Mouse (Mus musculus): Measurements from ENCODE around the gene Trpv6. TPM values are rescaled to one million over a fixed set of nuclear protein-coding genes. Genes with fewer than 3 reads are reported as not detected.

The Trpv6 gene
- polyA plus RNA-seq, 1 experiment, result 0.25 TPM

DNA sequence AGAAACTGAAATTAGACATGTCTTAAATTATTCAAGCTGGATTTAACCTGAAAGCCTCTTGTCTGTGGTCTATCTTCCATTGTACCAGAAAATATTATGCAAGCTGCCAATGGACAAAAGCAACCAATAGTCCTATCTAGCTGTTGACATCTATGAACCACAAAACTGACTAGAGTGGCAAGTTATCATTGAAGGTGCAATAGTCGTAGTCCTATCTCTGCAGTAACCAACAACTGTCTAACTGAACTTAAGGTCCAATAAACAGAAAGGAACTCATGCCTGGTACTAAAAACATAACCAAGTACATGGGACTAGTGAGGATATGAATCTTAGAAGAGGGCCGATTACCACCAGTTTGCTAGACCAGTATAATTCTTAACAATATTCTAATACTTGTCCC, 40.3 kb upstream of the Trpv6 start:
- Histone ChIP-seq H3K79me2 (ENCODE audit: control insufficient read depth, insufficient read depth) (no peaks in the 10 kb centered on the region), H3K27me3 (ENCODE audit: control insufficient read depth, insufficient read depth, insufficient read length) (no peaks in the 10 kb centered on the region), H3K36me3 (ENCODE audit: control insufficient read depth, insufficient read depth) (no peaks in the 10 kb centered on the region), H3K4me2 (ENCODE audit: low read depth) (no peak overlapping the region), H3K4me3 (no peak overlapping the region), H3ac (ENCODE audit: control insufficient read depth, insufficient read length) (no peak overlapping the region)
- TF ChIP-seq POLR2AphosphoS2 (IDR thresholded peaks at IDR 0.05; ENCODE audit: insufficient read length, low read depth) (no peak), REST (IDR thresholded peaks at IDR 0.05; ENCODE audit: insufficient read depth, insufficient read length) (no peak)

DNA sequence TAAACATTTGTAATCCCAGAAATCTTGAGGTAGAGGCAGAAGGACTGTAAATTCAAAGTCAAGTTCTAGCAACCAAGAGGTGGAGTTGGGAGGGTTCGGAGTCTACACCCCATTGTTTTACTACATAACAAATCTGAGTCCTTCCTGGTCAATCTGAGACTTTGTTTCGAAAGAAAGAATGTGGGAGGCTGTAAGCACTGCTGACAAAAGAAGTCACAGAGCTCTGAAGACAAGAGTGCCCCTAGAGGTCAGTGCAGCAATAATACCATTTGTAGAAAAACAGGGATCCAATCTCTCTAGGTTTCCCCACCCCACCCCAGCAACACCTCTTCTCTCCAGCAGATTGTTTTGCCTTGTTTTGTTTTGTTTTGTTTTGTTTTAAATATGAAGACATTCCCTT, 26.1 kb upstream of the Trpv6 start:
- peaks cover 5% of the 10 kb centered on the region for H3K27me3 ChIP-seq (ENCODE audit: control insufficient read depth, insufficient read depth, insufficient read length)
- no peaks in the 10 kb centered on the region for H3K36me3 ChIP-seq (ENCODE audit: control insufficient read depth, insufficient read depth)
- no peak overlapping the region for H3ac ChIP-seq (ENCODE audit: control insufficient read depth, insufficient read length)
- H3K4me2 ChIP-seq (ENCODE audit: low read depth), result no peak overlapping the region
- TF ChIP-seq POLR2A (IDR thresholded peaks at IDR 0.05; ENCODE audit: insufficient read length, low read depth) (no peak), REST (IDR thresholded peaks at IDR 0.05; ENCODE audit: insufficient read depth, insufficient read length) (no peak), POLR2AphosphoS2 (IDR thresholded peaks at IDR 0.05; ENCODE audit: insufficient read length, low read depth) (no peak), E2F4 (IDR thresholded peaks at IDR 0.05; ENCODE audit: insufficient read depth) (no peak), MAX (IDR thresholded peaks at IDR 0.05; ENCODE audit: low read depth) (no peak), TCF12 (IDR thresholded peaks at IDR 0.05; ENCODE audit: insufficient read depth, poor library complexity, severe bottlenecking) (no peak), MYOG (IDR thresholded peaks at IDR 0.05; ENCODE audit: control insufficient read depth in 1 of 3, insufficient read depth in 1 of 3, insufficient read length in 2 of 3, low read depth in 2 of 3) (no peak), CEBPB (IDR thresholded peaks at IDR 0.05; ENCODE audit: insufficient read depth, poor library complexity, severe bottlenecking) (no peak), MYOD1 (IDR thresholded peaks at IDR 0.05; ENCODE audit: control insufficient read depth in 1 of 3, insufficient read length in 2 of 3, low read depth in 2 of 3) (no peak), SRF (IDR thresholded peaks at IDR 0.05; ENCODE audit: control insufficient read depth, insufficient read length, low read depth) (no peak), TCF3 (IDR thresholded peaks at IDR 0.05; ENCODE audit: insufficient read length, low read depth) (no peak), USF1 (IDR thresholded peaks at IDR 0.05; ENCODE audit: low read depth) (no peak)
- no peaks in the 10 kb centered on the region for H3K79me2 ChIP-seq (ENCODE audit: control insufficient read depth, insufficient read depth)
- no peak overlapping the region for H3K4me3 ChIP-seq

DNA sequence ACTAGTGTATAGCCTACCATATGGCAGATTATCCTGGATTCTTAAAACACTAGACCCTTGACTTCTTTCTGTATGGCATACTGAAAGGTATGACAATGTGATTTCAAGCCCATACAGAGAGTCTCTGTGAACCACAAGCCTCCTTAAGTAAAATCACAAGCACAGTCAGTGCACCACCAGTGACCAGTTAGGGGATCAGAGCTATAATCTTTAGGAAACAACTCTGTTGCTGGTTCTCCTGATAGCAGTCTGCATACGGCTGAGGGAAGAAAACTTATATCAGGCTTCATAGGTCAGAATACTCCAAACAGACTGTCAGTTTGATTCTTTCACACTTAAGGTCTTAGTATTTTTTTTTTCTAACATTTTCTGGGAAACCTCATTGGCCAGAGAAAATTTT, 22.3 kb upstream of the Trpv6 start:
- no peaks in the 10 kb centered on the region for H3K27me3 ChIP-seq (ENCODE audit: control insufficient read depth, insufficient read depth, insufficient read length)
- no peaks in the 10 kb centered on the region for H3K79me2 ChIP-seq (ENCODE audit: control insufficient read depth, insufficient read depth)
- H3K36me3 ChIP-seq (ENCODE audit: control insufficient read depth, insufficient read depth), result no peaks in the 10 kb centered on the region
- H3K4me3 ChIP-seq, result no peak overlapping the region
- no peak for TF ChIP-seq TCF3 (IDR thresholded peaks at IDR 0.05; ENCODE audit: insufficient read length, low read depth)
- TF ChIP-seq CEBPB (IDR thresholded peaks at IDR 0.05; ENCODE audit: insufficient read depth, poor library complexity, severe bottlenecking), result no peak
- no peak for TF ChIP-seq POLR2A (IDR thresholded peaks at IDR 0.05; ENCODE audit: insufficient read length, low read depth)
- no peak overlapping the region for H3K4me2 ChIP-seq (ENCODE audit: low read depth)
- no peak overlapping the region for H3ac ChIP-seq (ENCODE audit: control insufficient read depth, insufficient read length)

DNA sequence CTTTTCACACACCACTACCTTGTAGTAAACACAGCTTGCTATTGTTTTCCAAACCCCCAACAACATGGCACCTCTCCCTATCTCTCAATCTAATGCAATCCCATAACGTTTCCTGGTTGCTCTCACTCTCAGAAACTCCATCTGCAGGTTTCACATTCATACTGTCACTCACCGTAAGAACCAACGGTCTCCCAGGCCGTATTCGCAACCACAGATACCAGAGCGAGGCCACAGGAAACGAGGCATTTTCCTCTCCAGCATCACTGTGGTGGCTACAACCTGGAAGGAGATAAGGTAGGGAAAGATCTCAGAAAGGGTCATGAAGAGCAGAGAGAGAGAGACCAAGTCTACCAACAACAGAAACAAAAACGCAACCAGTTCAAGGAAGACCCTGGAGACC, 18.4 kb upstream of the Trpv6 start:
- Histone ChIP-seq H3K4me3 (no peak overlapping the region), H3K36me3 (ENCODE audit: control insufficient read depth, insufficient read depth) (no peaks in the 10 kb centered on the region), H3K4me2 (ENCODE audit: low read depth) (no peak overlapping the region), H3ac (ENCODE audit: control insufficient read depth, insufficient read length) (no peak overlapping the region), H3K79me2 (ENCODE audit: control insufficient read depth, insufficient read depth) (no peaks in the 10 kb centered on the region), H3K27me3 (ENCODE audit: control insufficient read depth, insufficient read depth, insufficient read length) (no peaks in the 10 kb centered on the region)
- TF ChIP-seq SRF (IDR thresholded peaks at IDR 0.05; ENCODE audit: control insufficient read depth, insufficient read length, low read depth) (no peak), REST (IDR thresholded peaks at IDR 0.05; ENCODE audit: insufficient read depth, insufficient read length) (no peak), POLR2AphosphoS2 (IDR thresholded peaks at IDR 0.05; ENCODE audit: insufficient read length, low read depth) (no peak), MYOD1 (IDR thresholded peaks at IDR 0.05; ENCODE audit: control insufficient read depth in 1 of 3, insufficient read length in 2 of 3, low read depth in 2 of 3) (no peak), TCF3 (IDR thresholded peaks at IDR 0.05; ENCODE audit: insufficient read length, low read depth) (no peak), CEBPB (IDR thresholded peaks at IDR 0.05; ENCODE audit: insufficient read depth, poor library complexity, severe bottlenecking) (no peak), MAX (IDR thresholded peaks at IDR 0.05; ENCODE audit: low read depth) (no peak), POLR2A (IDR thresholded peaks at IDR 0.05; ENCODE audit: insufficient read length, low read depth) (no peak), TCF12 (IDR thresholded peaks at IDR 0.05; ENCODE audit: insufficient read depth, poor library complexity, severe bottlenecking) (no peak), MYOG (IDR thresholded peaks at IDR 0.05; ENCODE audit: control insufficient read depth in 1 of 3, insufficient read depth in 1 of 3, insufficient read length in 2 of 3, low read depth in 2 of 3) (no peak), E2F4 (IDR thresholded peaks at IDR 0.05; ENCODE audit: insufficient read depth) (no peak), USF1 (IDR thresholded peaks at IDR 0.05; ENCODE audit: low read depth) (no peak)

DNA sequence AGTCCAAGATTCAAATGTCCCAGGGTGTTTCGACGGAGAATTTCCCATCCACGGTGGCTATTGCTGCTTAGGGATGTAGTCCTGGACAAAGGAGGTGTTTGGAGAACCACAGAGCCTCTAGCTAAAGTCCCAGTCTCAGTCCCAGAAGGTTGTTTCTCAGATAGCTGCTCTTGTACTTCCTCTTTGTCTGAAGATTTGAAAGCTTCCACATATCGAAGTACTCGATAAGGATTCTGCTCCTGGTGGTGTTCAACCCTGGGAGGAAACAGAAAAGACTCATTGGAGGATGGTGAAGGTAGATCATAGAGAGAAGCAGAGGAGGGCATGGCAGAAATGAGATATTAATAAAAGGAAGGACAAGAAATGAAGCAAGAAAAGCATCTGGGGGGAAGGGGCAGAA, 17.0 kb upstream of the Trpv6 start:
- H3K36me3 ChIP-seq (ENCODE audit: control insufficient read depth, insufficient read depth), result no peaks in the 10 kb centered on the region

More for the DNA sequence above, 17.0 kb upstream of the Trpv6 start:
- no peaks in the 10 kb centered on the region for H3K27me3 ChIP-seq (ENCODE audit: control insufficient read depth, insufficient read depth, insufficient read length)
- no peak for TF ChIP-seq SRF (IDR thresholded peaks at IDR 0.05; ENCODE audit: control insufficient read depth, insufficient read length, low read depth)
- no peak for TF ChIP-seq REST (IDR thresholded peaks at IDR 0.05; ENCODE audit: insufficient read depth, insufficient read length)
- TF ChIP-seq POLR2AphosphoS2 (IDR thresholded peaks at IDR 0.05; ENCODE audit: insufficient read length, low read depth), result no peak
- no peak for TF ChIP-seq MAX (IDR thresholded peaks at IDR 0.05; ENCODE audit: low read depth)
- no peak for TF ChIP-seq TCF12 (IDR thresholded peaks at IDR 0.05; ENCODE audit: insufficient read depth, poor library complexity, severe bottlenecking)
- TF ChIP-seq POLR2A (IDR thresholded peaks at IDR 0.05; ENCODE audit: insufficient read length, low read depth), result no peak
- no peak for TF ChIP-seq TCF3 (IDR thresholded peaks at IDR 0.05; ENCODE audit: insufficient read length, low read depth)
- TF ChIP-seq CEBPB (IDR thresholded peaks at IDR 0.05; ENCODE audit: insufficient read depth, poor library complexity, severe bottlenecking), result no peak
- no peak for TF ChIP-seq E2F4 (IDR thresholded peaks at IDR 0.05; ENCODE audit: insufficient read depth)
- TF ChIP-seq USF1 (IDR thresholded peaks at IDR 0.05; ENCODE audit: low read depth), result no peak
- TF ChIP-seq MYOD1 (IDR thresholded peaks at IDR 0.05; ENCODE audit: control insufficient read depth in 1 of 3, insufficient read length in 2 of 3, low read depth in 2 of 3), result no peak
- no peak for TF ChIP-seq MYOG (IDR thresholded peaks at IDR 0.05; ENCODE audit: control insufficient read depth in 1 of 3, insufficient read depth in 1 of 3, insufficient read length in 2 of 3, low read depth in 2 of 3)
- no peaks in the 10 kb centered on the region for H3K79me2 ChIP-seq (ENCODE audit: control insufficient read depth, insufficient read depth)
- no peak overlapping the region for H3K4me3 ChIP-seq
- no peak overlapping the region for H3K4me2 ChIP-seq (ENCODE audit: low read depth)
- H3ac ChIP-seq (ENCODE audit: control insufficient read depth, insufficient read length), result no peak overlapping the region

All from myocyte (in vitro differentiated cells).